Mouse (Mus musculus) megakaryocyte, embryonic 14.5 days (primary cell): ENCODE measurements around the gene Tagln2.

Experiments
- FLI1 ChIP-seq: IDR thresholded peaks from 2 replicates; pipeline ENCODE4 v1.6.1; 2012; ENCODE audit warnings: low read length, inconsistent platforms, mixed read lengths
- GATA1 ChIP-seq: IDR thresholded peaks from 3 replicates; pipeline ENCODE4 v1.6.1; 2012; ENCODE audit warnings: mixed read lengths, low read length, inconsistent platforms, borderline replicate concordance

- TF ChIP-seq GATA1, result no peak
- no peak for TF ChIP-seq FLI1
Measured at GRCm38 (mm10) chr1:172523699-172524101, 23.9 kb downstream of the Tagln2 start.
